Comparison of ENCODE assay signal across 11 mouse cellular contexts in the genomic region with DNA sequence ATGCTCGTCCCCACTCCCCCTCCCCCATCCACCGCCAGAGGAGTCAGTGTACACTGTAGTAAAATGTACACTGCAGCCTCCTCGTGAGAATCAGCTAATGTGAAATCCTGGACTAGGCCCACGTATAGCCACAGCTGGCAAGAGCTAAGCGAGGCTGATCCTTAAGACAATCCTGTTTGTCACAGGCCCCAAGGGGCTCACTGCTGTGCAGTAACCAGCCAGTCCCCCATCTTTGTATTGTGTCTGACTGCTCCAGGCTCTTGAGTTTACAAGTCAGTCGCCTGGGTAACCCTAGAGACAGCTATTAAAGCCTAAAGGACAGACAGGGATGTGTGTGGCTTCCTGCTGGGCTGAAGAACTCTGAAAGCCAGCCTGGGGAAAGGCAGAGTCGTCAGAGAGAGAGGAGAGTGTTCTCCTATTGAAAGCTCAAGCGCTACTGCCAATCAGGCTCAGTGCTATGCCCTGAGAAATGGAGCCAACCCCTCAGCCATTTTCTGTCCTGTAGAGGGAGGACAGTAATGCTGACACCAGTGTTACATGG. TPM values are rescaled to one million over a fixed set of nuclear protein-coding genes. Genes with fewer than 3 reads are reported as not detected.
DNase-seq lines count a peak whose midpoint lies in the region; ATAC-seq and TF ChIP-seq lines count a peak whose summit lies in the region.
"Had no signal": no experiment of that assay in that cellular context is flagged by ENCODE, and none has a peak within 500 bp of the region (broad histone marks: within the 10 kb centered on the region; RNA-seq: fewer than 3 reads in every experiment).

No protein-coding gene starts in this region.

- H3K27me3 ChIP-seq in lung, embryonic 14.5 days (ENCODE audit: insufficient read depth, low read length), result no peaks in the 10 kb centered on the region
- peaks cover 10% of the 10 kb centered on the region for H3K27me3 ChIP-seq in forebrain, embryonic 10.5 days (ENCODE audit: poor library complexity, severe bottlenecking)
- H3K27me3 ChIP-seq in limb, embryonic 13.5 days, result no peaks in the 10 kb centered on the region
- no peaks in the 10 kb centered on the region for H3K27me3 ChIP-seq in stomach, postnatal 0 days (ENCODE audit: control insufficient read depth, insufficient read depth, low read length)

- no peak overlapping the region for H3K9ac ChIP-seq in lung, embryonic 14.5 days
- H3K9ac ChIP-seq in limb, embryonic 13.5 days, result peak overlapping the region; percentile 21; the same call in 1 of the 2 replicates
- H3K9ac ChIP-seq in stomach, postnatal 0 days (ENCODE audit: low read length), result no peak overlapping the region

- H3K27ac ChIP-seq in lung, embryonic 14.5 days (ENCODE audit: low read depth), result peak overlapping the region; percentile 42; the same call in 1 of the 2 replicates
- peak overlapping the region; percentile 79 for H3K27ac ChIP-seq in forebrain, embryonic 10.5 days
- no peak overlapping the region for H3K27ac ChIP-seq in limb, embryonic 13.5 days
- H3K27ac ChIP-seq in stomach, postnatal 0 days (replicated peaks), result 0 out of 2 replicates have a peak overlapping the region, but pooled peaks have one; percentile 25

- H3K9me3 ChIP-seq in lung, embryonic 14.5 days (ENCODE audit: low read depth, low read length), result no peaks in the 10 kb centered on the region
- no peaks in the 10 kb centered on the region for H3K9me3 ChIP-seq in forebrain, embryonic 10.5 days
- peaks cover 3% of the 10 kb centered on the region; the same call in 1 of the 2 replicates for H3K9me3 ChIP-seq in limb, embryonic 13.5 days
- no peaks in the 10 kb centered on the region for H3K9me3 ChIP-seq in stomach, postnatal 0 days (ENCODE audit: control insufficient read depth, low read length)

- H3K4me1 ChIP-seq in lung, embryonic 14.5 days (ENCODE audit: insufficient read depth), result no peaks in the 10 kb centered on the region
- peaks cover 35% of the 10 kb centered on the region for H3K4me1 ChIP-seq in forebrain, embryonic 10.5 days
- H3K4me1 ChIP-seq in limb, embryonic 13.5 days, result peaks cover 25% of the 10 kb centered on the region
- H3K4me1 ChIP-seq in stomach, postnatal 0 days (replicated peaks; ENCODE audit: control insufficient read depth, insufficient read depth), result no peaks in the 10 kb centered on the region; the same call in 1 of the 2 replicates

- H3K4me2 ChIP-seq in lung, embryonic 14.5 days, result no peak overlapping the region
- H3K4me2 ChIP-seq in limb, embryonic 13.5 days (replicated peaks), result no peak overlapping the region
- no peak overlapping the region for H3K4me2 ChIP-seq in stomach, postnatal 0 days (replicated peaks; ENCODE audit: low read depth)
- H3K4me2 ChIP-seq: heart, embryonic 11.5 days had no signal

- H3K36me3 ChIP-seq in lung, embryonic 14.5 days (ENCODE audit: insufficient read depth), result peaks cover 19% of the 10 kb centered on the region; the same call in 1 of the 2 replicates
- H3K36me3 ChIP-seq in forebrain, embryonic 10.5 days (replicated peaks), result no peaks in the 10 kb centered on the region
- no peaks in the 10 kb centered on the region for H3K36me3 ChIP-seq in limb, embryonic 13.5 days
- no peaks in the 10 kb centered on the region for H3K36me3 ChIP-seq in stomach, postnatal 0 days (ENCODE audit: control insufficient read depth, insufficient read depth, low read length)

- ATAC-seq in lung, embryonic 14.5 days (ENCODE audit: insufficient read depth), result no peak
- peak; percentile 45 for ATAC-seq in limb, embryonic 13.5 days (ENCODE audit: low FRiP score, low read depth)
- ATAC-seq in stomach, postnatal 0 days (ENCODE audit: low FRiP score, low TSS enrichment), result no peak

- H3K4me3 ChIP-seq in lung, embryonic 14.5 days (ENCODE audit: low read depth, low read length), result no peak overlapping the region
- no peak overlapping the region; the same call in 1 of the 2 replicates for H3K4me3 ChIP-seq in forebrain, embryonic 10.5 days
- H3K4me3 ChIP-seq in limb, embryonic 13.5 days, result no peak overlapping the region
- H3K4me3 ChIP-seq in stomach, postnatal 0 days (ENCODE audit: low read depth, low read length), result no peak overlapping the region

- WGBS in lung, embryonic 14.5 days, result 13% methylated on average over 8 of the region's 8 CpGs
- WGBS in forebrain, embryonic 10.5 days, result 4% methylated on average over 8 of the region's 8 CpGs
- WGBS in limb, embryonic 13.5 days, result 17% methylated on average over 8 of the region's 8 CpGs
- 17% methylated on average over 8 of the region's 8 CpGs for WGBS in stomach, postnatal 0 days

- DNase-seq in lung, embryonic 14.5 days, result peak; percentile 22
- DNase-seq in lung, postnatal 25 days (ENCODE audit: low spot score), result no peak
- DNase-seq in forebrain, embryonic 10.5 days (ENCODE audit: extremely low spot score, low spot score), result peak; percentile 48
- DNase-seq in stomach, postnatal 0 days (ENCODE audit: low spot score), result no peak
- no peak for DNase-seq in cerebellum, postnatal 4 days (ENCODE audit: low spot score in 2 of 2)
- no peak for DNase-seq in adrenal gland, adult 2 months
- no peak for DNase-seq in spleen, postnatal 14 days (ENCODE audit: low spot score in 2 of 2)
- DNase-seq: cerebellum, postnatal 10 days; thymus, adult 18-20 months had no signal

- no peak for TF ChIP-seq EP300 in stomach, postnatal 0 days (optimal IDR thresholded peaks at IDR 0.05)

- TF ChIP-seq CTCF in lung, embryonic 14.5 days (IDR thresholded peaks at IDR 0.05; ENCODE audit: low read depth), result no peak
- peak; percentile 11; the same call in 1 of the 2 replicates for TF ChIP-seq CTCF in stomach, postnatal 0 days (IDR thresholded peaks at IDR 0.05; ENCODE audit: low read depth)

RNA-seq across cellular contexts. Expression of gene Myo5c, which starts 29.6 kb away (rescaled TPM):
- polyA plus RNA-seq in lung, embryonic 14.5 days (2014; fragmentation: Nextera tagmentation; extraction: Ambion mirVana), result 28.9 and 29.9 TPM in 2 replicates
- 0.61 and 1.1 TPM in 2 replicates for polyA plus RNA-seq in forebrain, embryonic 10.5 days (2016; fragmentation: Nextera tagmentation; extraction: Ambion mirVana)
- polyA plus RNA-seq in limb, embryonic 13.5 days (2015; fragmentation: Nextera tagmentation; extraction: Ambion mirVana), result 0.14 and 0.24 TPM in 2 replicates
- 11.4 and 13.2 TPM in 2 replicates for polyA plus RNA-seq in stomach, postnatal 0 days (2015; fragmentation: Nextera tagmentation; extraction: Ambion mirVana)
- total RNA-seq in adrenal gland, adult 2 months (2021), result 1 to 10 TPM; 2.5 to 3.7 TPM
- 0.38 and 1.4 TPM in 2 replicates for polyA plus RNA-seq in adrenal gland, adult 2 months (2012; rRNA removed)

RNA-seq across cellular contexts. Expression of gene Gnb5, which starts 44.7 kb away (rescaled TPM):
- polyA plus RNA-seq in lung, embryonic 14.5 days (2014; fragmentation: Nextera tagmentation; extraction: Ambion mirVana), result 17.9 and 18.2 TPM in 2 replicates
- 24.0 and 27.9 TPM in 2 replicates for polyA plus RNA-seq in forebrain, embryonic 10.5 days (2016; fragmentation: Nextera tagmentation; extraction: Ambion mirVana)
- polyA plus RNA-seq in limb, embryonic 13.5 days (2015; fragmentation: Nextera tagmentation; extraction: Ambion mirVana), result 27.3 and 33.9 TPM in 2 replicates
- 16.1 and 17.5 TPM in 2 replicates for polyA plus RNA-seq in stomach, postnatal 0 days (2015; fragmentation: Nextera tagmentation; extraction: Ambion mirVana)
- 10 to 100 TPM; 35.4 to 62.6 TPM for total RNA-seq in adrenal gland, adult 2 months (2021)
- 31.1 and 35.5 TPM in 2 replicates for polyA plus RNA-seq in adrenal gland, adult 2 months (2012; rRNA removed)

Comparison
In these comparisons a context has a peak if more than half of its experiments do, and no peak if none do; other contexts are left out.
1. DNase-seq: peak in lung, embryonic 14.5 days (single experiment) and forebrain, embryonic 10.5 days (single experiment); none in lung, postnatal 25 days (single experiment), stomach, postnatal 0 days (single experiment), cerebellum, postnatal 4 days (0 of 2), adrenal gland, adult 2 months (single experiment) and spleen, postnatal 14 days (0 of 2).